ENCODE assay signal across 8 mouse cellular contexts in the genomic region with DNA sequence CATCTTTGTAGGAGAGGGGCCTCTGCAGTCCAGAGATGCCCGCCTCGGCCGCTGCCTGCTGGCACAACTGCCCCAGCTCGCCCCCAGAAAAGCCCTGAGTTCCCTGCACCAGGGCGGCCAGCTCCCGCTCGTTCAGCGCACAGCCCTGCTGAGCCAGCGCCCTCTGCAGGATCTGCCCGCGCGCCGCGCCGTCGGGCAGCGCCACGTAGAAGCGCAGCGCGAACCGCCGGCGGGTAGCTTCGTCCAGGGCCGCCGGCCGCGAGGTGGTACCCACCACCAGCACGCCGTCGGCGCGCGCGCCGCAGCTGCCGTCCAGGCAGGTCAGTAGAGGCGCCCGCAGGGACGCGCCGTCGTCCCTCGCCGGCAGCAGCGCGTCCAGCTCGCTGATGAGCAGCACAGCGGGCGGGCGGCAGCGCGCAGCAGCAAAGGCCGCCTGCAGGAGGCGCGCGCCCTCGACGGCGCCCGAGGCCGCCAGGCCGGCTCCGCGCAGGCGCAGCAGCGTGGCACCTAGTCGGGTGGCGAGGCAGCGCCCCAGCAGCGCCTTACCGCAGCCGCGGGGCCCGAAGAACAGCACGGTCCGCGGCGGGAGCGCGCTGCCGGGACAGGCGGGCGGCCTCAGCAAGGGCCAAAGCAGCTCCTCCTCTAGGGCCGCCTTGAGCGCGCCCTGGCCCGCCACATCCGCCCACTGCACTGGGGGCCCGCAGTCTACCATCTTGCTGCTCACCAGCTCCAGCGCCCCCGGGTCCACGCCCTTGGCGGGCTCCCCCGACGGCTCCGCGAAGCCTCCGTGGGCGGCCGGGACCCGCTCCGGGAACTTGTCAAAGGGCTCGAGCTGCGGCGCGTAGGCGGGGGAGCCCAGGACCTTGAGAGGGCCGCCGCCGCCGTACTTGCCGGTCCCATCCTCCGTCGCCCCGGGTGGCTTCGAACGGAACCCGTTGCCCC. TPM values are rescaled to one million over a fixed set of nuclear protein-coding genes. Genes with fewer than 3 reads are reported as not detected.
DNase-seq lines count a peak whose midpoint lies in the region; ATAC-seq lines count a peak whose summit lies in the region.

No protein-coding gene starts in this region.

- H3K4me3 ChIP-seq in lung, embryonic 16.5 days (ENCODE audit: low read length): peak overlapping the region; percentile 40
- H3K4me3 ChIP-seq in forebrain, embryonic 14.5 days (ENCODE audit: low read depth, low read length): peak overlapping the region; percentile 28

- peak overlapping the region; percentile 33 for H3K9ac ChIP-seq in lung, embryonic 16.5 days (ENCODE audit: low read length)
- H3K9ac ChIP-seq in forebrain, embryonic 14.5 days (ENCODE audit: low read length): peak overlapping the region; percentile 21; the same call in 1 of the 2 replicates

- peaks cover 7% of the 10 kb centered on the region for H3K4me1 ChIP-seq in lung, embryonic 16.5 days (replicated peaks; ENCODE audit: control insufficient read depth, insufficient read depth, low read length)
- H3K4me1 ChIP-seq in forebrain, embryonic 14.5 days (ENCODE audit: control insufficient read depth, insufficient read depth, low read length): no peaks in the 10 kb centered on the region

- no peak for DNase-seq in lung, postnatal 10 days
- peak; percentile 55 for DNase-seq in forebrain, embryonic 14.5 days (ENCODE audit: low spot score)
- DNase-seq in liver: peak; percentile 31
- DNase-seq in retina, embryonic 14.5 days (ENCODE audit: low spot score): peak; percentile 61
- no peak for DNase-seq in spleen, postnatal 10 days (ENCODE audit: low spot score in 2 of 2)
- DNase-seq in right cerebral cortex, adult 18-20 months: no peak
- no peak for DNase-seq in spleen, adult 18-20 months

- no peaks in the 10 kb centered on the region for H3K9me3 ChIP-seq in lung, embryonic 16.5 days (ENCODE audit: control insufficient read depth, low read length)
- no peaks in the 10 kb centered on the region for H3K9me3 ChIP-seq in forebrain, embryonic 14.5 days (replicated peaks; ENCODE audit: control insufficient read depth, low read length)

- WGBS in lung, embryonic 16.5 days: 26% methylated on average over 72 of the region's 120 CpGs
- WGBS in forebrain, embryonic 14.5 days: 14% methylated on average over 108 of the region's 120 CpGs

- H3K4me2 ChIP-seq in lung, embryonic 16.5 days (ENCODE audit: low read depth, low read length): peak overlapping the region; percentile 56
- peak overlapping the region; percentile 54 for H3K4me2 ChIP-seq in forebrain, embryonic 14.5 days (ENCODE audit: low read length)

- no peak overlapping the region for H3K27ac ChIP-seq in lung, embryonic 16.5 days (ENCODE audit: low read length)
- no peak overlapping the region for H3K27ac ChIP-seq in forebrain, embryonic 14.5 days (ENCODE audit: low read depth, low read length)

- H3K36me3 ChIP-seq in lung, embryonic 16.5 days (ENCODE audit: control insufficient read depth, insufficient read depth, low read length): peaks cover 3% of the 10 kb centered on the region; the same call in 1 of the 2 replicates
- no peaks in the 10 kb centered on the region for H3K36me3 ChIP-seq in forebrain, embryonic 14.5 days (ENCODE audit: control insufficient read depth, insufficient read depth, low read length)

- ATAC-seq in lung, embryonic 16.5 days (ENCODE audit: low read depth): peak; percentile 36
- ATAC-seq in forebrain, embryonic 14.5 days: peak; percentile 41

- H3K27me3 ChIP-seq in lung, embryonic 16.5 days (ENCODE audit: control insufficient read depth, insufficient read depth, low read depth, low read length): peaks cover 71% of the 10 kb centered on the region
- peaks cover 52% of the 10 kb centered on the region for H3K27me3 ChIP-seq in forebrain, embryonic 14.5 days (replicated peaks; ENCODE audit: control insufficient read depth, insufficient read depth, low read length)

RNA-seq across cellular contexts. Expression of a gene that starts 5.6 kb away (rescaled TPM):
- polyA plus RNA-seq in lung, embryonic 16.5 days (2015; fragmentation: Nextera tagmentation; extraction: Ambion mirVana): not detected in 2 replicates
- polyA plus RNA-seq in forebrain, embryonic 14.5 days (2014; fragmentation: Nextera tagmentation; extraction: Ambion mirVana): not detected in 2 replicates

RNA-seq across cellular contexts. Expression of a gene that starts 25.5 kb away (rescaled TPM):
- polyA plus RNA-seq in lung, embryonic 16.5 days (2015; fragmentation: Nextera tagmentation; extraction: Ambion mirVana): 0.20 TPM in 2 replicates
- polyA plus RNA-seq in forebrain, embryonic 14.5 days (2014; fragmentation: Nextera tagmentation; extraction: Ambion mirVana): 0.09 TPM in 1 of 2 replicates, not detected in the other

Comparison
In these comparisons a context has a peak if more than half of its experiments do, and no peak if none do; other contexts are left out.
1. DNase-seq: peak in forebrain, embryonic 14.5 days (single experiment), liver (single experiment) and retina, embryonic 14.5 days (single experiment); none in lung, postnatal 10 days (single experiment), spleen, postnatal 10 days (0 of 2), right cerebral cortex, adult 18-20 months (single experiment) and spleen, adult 18-20 months (0 of 2).